Mouse (Mus musculus): ENCODE measurements at regions not wholly inside any gene's neighbourhood (a gene's known extent, or its start where the extent isn't known, plus 50 kb on each side); places are given as distances from the start of the nearest gene placed in this dataset.
A peak's percentile ranks its signal among the peaks of the same experiment; 100 is the strongest.
"Not testable (repeated sequence)": the region's sequence is repeated elsewhere in the genome, so short reads cannot be mapped to it uniquely, and the experiment has no call there.

GRCm38 (mm10) chr13:97388851-97389479 is 148.1 kb downstream of the Enc1 start:
- DNase-seq, result no peak

DNA sequence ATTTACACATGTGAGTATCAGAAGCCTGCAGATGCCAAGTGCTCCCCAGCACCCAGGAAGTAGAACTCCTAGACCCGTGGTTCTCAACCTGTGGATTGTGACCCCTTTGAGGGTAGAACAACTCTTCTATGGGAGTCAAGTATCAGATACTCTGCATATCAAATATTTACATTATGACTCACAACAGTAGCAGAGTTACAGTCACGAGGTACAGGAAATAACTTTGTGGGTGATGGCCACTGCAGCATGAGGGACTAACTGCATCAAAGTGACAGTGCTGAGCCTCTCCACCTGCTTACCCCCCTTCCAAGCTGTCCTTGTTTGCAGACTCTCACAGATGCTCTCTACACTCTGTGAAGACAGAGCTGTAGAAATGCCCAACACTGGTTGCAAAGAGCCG is 145.6 kb downstream of the Enc1 start:
- no peak for DNase-seq

GRCm38 (mm10) chr13:97385531-97385930 is 144.6 kb downstream of the Enc1 start:
- no peak for DNase-seq

- DNase-seq, result peak; percentile 15
Measured at GRCm38 (mm10) chr13:97384091-97384777, 143.3 kb downstream of the Enc1 start.

GRCm38 (mm10) chr13:97383351-97383750 is 142.4 kb downstream of the Enc1 start:
- no peak for DNase-seq

DNA sequence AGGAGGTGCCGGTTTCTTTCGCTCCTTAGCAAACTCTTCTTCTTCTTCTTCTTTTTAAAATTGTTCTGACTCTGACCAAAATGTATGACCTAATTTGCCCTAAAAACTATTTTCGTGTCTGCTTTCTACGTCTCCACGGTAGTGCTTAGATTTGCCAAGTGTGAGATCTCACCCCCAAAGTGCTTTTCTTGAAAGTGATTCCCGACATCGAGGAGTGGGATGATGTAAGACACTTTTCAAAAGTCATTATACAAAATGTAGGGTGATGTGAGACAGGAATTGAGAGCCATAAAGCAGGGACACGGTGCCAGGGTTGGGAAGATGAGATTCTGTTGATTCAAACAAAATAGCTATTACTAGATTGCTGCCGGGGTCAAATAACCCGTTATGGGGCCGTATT is 139.5 kb downstream of the Enc1 start:
- no peak for DNase-seq

DNA sequence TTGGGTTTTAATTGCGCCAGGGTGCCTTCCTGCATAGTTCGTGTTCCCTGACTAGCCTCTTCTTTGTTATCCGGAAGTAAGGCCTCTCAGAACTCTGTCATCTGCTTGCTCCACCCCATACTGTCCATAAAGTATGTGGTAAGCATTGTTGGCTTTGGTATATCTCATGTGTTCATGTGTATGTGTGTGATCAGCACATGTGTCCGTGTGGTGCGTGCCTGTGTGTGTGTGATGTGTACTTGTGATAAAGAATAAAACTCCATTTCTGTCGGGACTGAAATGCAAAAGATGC is 135.3 kb downstream of the Enc1 start:
- no peak for DNase-seq

GRCm38 (mm10) chr13:97375501-97376231 is 134.8 kb downstream of the Enc1 start:
- peak; percentile 88 for DNase-seq

DNA sequence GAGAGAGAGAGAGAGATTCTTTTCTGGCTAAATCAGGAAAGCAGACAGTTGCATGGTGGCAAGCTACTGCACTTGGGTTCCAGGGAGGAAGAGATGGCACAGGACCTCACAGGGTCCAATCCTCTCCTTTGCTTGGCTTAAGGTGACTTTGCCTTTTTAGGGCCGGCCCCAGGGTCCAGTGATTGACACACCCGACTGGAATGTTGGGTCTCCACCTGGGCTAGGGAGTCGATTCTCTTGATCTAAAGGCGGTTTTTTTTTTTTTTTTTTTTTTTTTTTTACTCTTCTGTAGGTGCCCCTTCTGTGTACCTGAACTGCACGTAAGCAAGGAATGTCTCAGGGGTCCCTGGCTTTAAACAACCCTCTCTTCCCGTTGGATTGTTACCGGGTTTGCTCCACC is 131.4 kb downstream of the Enc1 start:
- no peak for DNase-seq

DNA sequence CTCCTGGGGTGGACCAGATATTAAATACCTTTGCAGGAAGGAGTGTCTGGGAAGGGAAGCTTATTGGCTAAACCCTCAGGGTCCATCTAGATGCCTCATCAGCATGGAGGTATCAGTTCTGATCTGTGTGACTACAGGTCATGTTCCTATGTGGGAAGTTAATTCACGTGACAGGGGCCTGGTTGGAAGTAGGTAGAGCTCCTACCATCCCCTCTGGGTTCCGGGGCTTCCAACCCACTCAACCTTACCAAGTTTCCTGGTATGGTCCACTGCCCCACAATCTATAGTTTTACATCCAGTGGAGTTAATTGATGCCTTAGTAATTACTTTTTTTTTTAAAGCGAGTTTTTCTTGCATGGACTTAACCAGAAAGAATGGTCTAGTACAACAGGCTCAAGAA is 130.3 kb downstream of the Enc1 start:
- DNase-seq, result no peak

- no peak for DNase-seq
Measured at GRCm38 (mm10) chr13:97366723-97367122, 125.8 kb downstream of the Enc1 start.

DNA sequence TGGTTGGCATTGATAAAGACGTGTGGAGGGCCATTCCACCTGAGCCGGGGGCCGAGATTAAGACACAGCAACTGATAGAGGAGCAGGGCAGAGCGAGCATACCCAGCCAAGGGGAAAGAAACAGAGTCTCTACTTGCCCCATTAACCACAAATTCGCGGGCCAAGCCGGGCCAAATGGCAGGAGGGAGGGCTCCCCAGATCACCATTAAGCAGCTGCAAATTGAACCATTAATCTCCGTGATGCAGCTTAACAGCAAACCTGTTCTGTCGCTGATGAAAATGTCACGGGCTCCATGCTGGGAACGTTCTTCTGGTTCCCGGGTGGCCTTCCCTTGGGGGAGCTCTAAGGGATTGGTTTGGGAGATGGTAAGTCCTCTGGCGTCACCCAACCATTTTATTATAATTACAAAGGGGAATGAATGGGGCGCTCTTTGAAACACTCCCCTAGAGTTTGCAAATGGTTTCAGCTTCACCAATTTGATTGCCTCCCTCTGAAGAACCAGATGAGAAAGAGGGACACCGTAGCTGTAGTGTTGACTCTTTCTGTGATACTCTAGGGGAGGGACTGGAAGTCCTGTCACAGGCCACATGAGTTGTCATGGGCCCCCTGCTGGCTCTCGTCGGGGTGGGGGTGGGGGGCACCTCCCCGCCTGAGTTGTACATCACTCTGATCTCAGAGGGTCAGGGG is 124.8 kb downstream of the Enc1 start:
- DNase-seq, result no peak

- DNase-seq, result no peak
Measured at GRCm38 (mm10) chr13:97365004-97365403, 124.1 kb downstream of the Enc1 start.

DNA sequence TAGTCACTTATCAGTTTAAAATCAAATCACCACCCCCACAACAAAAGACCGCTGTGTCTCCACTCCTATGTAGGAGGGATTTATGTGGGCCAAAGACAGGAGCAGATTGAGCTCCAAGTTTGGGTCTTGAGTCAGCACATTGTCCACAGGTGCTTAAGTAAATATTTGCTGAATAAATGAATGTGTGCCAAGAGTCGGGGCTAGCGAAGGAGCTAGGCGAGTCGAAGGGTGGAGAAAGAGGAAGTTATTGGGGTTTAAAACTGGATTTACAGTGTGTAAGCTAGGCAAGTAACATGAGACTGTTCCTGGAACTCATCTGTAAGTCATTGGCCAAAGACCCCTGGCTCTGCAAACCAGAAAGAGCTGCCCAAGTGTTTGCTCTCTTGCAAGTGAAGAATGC is 122.9 kb downstream of the Enc1 start:
- DNase-seq, result no peak

GRCm38 (mm10) chr13:97363214-97363613 is 122.3 kb downstream of the Enc1 start:
- no peak for DNase-seq

- DNase-seq, result no peak
Measured at GRCm38 (mm10) chr13:97360551-97360950, 119.6 kb downstream of the Enc1 start.

GRCm38 (mm10) chr13:97358781-97359305 is 117.9 kb downstream of the Enc1 start:
- no peak for DNase-seq

DNA sequence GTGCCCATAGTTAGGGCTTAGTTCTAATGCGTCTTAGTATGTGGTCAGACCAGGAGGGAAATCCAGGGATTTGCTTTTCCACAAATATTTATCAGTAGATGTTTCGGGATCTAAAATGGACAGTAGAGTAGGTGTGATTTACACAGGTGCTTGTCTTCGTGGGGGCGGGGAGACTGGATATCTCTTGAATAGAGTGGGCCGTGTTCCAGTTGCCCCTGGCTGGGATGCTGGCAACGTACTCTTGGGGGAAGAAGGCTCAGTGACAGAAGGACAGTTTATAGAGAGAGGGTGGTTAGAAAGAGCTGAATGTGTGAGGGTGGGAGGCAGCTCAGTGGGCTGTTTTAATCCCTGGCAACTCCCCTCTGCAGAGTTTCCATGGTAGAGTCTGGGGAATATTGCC is 117.4 kb downstream of the Enc1 start:
- no peak for DNase-seq

DNA sequence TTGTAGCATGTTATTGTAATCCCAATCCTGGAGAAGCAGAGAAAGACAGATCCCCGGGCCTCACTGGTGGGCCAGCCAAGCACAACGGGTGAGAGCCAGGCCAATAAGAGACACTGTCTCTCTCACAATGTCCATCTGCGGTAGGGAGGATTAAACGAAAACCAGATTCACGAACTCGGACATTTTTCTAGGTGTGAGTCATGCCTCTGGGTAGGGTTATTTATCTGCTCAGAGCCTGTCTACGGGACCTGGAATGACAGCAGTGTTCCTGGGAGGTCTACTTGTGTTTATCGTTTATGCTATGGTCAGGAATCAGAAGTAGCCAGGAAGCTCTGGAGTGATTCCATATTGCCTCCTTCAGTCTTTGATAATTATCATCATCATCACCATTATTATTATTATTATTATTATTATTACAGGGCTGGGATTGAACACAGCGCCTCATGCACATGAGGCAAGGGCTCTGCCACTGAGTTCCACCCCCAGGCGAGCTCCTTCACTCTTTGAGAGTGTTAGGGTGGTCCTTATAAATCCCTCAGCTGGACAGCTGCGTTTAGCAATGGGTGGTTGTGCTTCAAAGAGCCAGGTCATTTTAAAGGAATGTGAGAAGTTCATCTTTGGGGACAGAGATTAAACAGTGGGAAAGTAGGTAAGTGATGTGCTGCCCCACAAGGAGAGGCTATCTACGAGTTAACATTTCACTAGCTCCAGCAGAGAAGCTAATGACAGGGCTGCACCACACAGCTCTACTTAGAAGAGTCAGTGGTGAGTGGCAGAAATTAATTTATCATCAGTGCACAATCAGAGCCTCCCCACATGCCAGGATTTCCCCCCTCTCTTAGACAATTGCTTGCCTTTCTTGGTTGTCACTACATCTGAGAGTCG is 116.3 kb downstream of the Enc1 start:
- no peak for DNase-seq

DNA sequence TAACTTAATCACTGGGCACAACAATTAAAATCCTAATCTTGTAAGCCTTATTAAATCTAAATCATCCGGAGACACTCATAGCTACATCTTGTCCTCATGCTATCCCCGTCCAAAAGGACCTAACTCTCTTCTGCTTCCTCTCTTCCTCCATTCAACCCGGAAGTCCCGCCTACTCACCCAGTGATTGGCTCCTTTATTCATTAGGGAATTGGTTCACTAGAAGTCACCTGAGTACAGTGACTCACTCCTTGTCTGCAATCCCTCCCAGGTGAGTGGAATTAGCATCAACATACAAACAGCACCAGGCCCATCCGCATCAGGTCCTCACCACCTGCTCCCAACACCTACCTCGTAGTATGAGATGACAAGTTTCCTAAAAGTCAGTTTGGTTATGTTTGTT is 114.5 kb downstream of the Enc1 start:
- DNase-seq, result not testable (repeated sequence)

DNA sequence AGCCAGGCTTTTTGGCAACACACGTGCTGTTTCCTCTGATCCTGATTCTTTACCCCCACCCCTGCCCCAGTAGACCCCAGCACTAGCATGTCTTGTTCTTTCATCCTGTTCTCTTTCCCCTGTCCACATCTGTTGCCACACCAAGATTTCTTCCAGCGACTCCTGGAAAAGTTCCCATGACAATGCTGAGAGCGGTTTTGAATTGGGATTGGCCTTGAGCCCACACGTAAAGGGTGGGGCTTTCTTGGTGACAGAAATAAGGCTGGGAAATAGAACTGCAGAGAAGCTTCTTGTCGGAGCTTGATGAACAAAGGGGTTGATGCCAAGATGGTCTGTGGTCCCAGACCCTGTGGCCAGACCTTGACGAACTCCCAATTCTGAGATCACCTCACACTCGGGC is 106.8 kb downstream of the Enc1 start:
- peak; percentile 68 for DNase-seq

- peak; percentile 18 for DNase-seq
Measured at GRCm38 (mm10) chr13:97341218-97341889, 100.4 kb downstream of the Enc1 start.
